Mouse (Mus musculus): ENCODE data around the gene Psmd13.

Psmd13 gene

GRCm38 (mm10) chr7:140944236-140944635, 62.5 kb downstream of the Psmd13 start:
- no peak for DNase-seq (ENCODE audit: low spot score)

- DNase-seq (ENCODE audit: low spot score) = no peak
Observed at GRCm38 (mm10) chr7:140945247-140945646, 63.5 kb downstream of the Psmd13 start.

- DNase-seq (ENCODE audit: low spot score) = no peak
Observed at GRCm38 (mm10) chr7:140946311-140946710, 64.5 kb downstream of the Psmd13 start.

- DNase-seq (ENCODE audit: low spot score) = no peak
Observed at GRCm38 (mm10) chr7:140946980-140947379, 65.2 kb downstream of the Psmd13 start.

GRCm38 (mm10) chr7:140948161-140948560, 66.4 kb downstream of the Psmd13 start:
- DNase-seq (ENCODE audit: low spot score) = no peak

All from retina, embryonic 14.5 days (tissue).